Mouse (Mus musculus): ENCODE measurements around the gene Prkce. TPM values are rescaled to one million over a fixed set of nuclear protein-coding genes. Genes with fewer than 3 reads are reported as not detected.
A peak's percentile ranks its signal among the peaks of the same experiment; 100 is the strongest.

The Prkce gene
- polyA plus RNA-seq, 1 experiment from 2014 or later, result 44.3 TPM

DNA sequence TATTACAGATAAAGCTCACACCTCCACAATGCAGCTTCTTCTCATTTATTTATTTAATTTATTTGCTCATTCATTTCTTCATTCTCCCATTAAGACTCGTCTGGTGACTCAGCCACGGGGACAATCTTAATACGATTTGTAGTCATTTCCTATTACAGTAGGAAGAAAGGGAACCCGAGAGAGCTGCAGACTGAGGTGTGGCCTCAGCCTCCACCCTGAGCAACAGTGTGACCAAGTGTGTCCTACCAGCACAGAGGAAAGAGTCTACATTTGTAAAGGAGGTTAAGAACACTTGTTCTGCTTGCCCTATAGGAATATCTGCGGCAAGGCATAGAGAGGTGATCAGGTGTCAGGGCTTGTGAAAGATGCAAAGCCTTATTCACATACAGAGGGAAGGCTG is 155.3 kb downstream of the Prkce start:
- no peak for ATAC-seq (ENCODE audit: low read depth)

DNA sequence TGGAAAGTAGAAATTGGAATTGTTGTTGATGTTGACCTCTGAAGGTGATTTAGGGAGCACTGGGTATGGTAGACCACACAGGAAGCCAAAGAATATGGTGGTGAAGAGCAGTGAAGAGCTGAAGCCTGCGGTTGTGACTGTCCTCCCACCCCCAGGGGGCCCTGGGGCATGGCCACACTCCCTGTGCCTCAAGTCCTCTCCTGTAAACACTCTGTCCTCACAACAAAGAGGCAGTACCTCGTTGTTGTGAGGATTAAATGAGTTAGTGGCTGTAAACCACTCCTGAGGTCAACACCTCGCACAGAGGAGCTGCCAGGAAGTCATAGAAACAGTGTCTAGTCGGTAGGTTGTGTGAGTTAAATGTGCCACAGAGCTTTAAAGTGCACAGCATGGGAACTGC is 155.7 kb downstream of the Prkce start:
- H3K4me2 ChIP-seq (ENCODE audit: low read depth, low read length), result no peak overlapping the region
- H3K9ac ChIP-seq (replicated peaks; ENCODE audit: low read depth, low read length), result no peak overlapping the region
- H3K9me3 ChIP-seq (ENCODE audit: control insufficient read depth, low read length), result no peaks in the 10 kb centered on the region
- no peak overlapping the region for H3K4me3 ChIP-seq (ENCODE audit: low read depth, low read length)
- H3K36me3 ChIP-seq (ENCODE audit: control insufficient read depth, insufficient read depth, low read length), result no peaks in the 10 kb centered on the region
- peaks cover 16% of the 10 kb centered on the region for H3K4me1 ChIP-seq (ENCODE audit: control insufficient read depth, insufficient read depth, low read length)
- ATAC-seq (ENCODE audit: low read depth), result no peak
- WGBS, result 18% methylated on average over 4 of the region's 4 CpGs
- no peak overlapping the region; the same call in 1 of the 2 replicates for H3K27ac ChIP-seq (ENCODE audit: low read depth, low read length)
- H3K27me3 ChIP-seq (ENCODE audit: control insufficient read depth, insufficient read depth, low read length), result no peaks in the 10 kb centered on the region

More for the DNA sequence above, 155.3 kb downstream of the Prkce start:
- Histone ChIP-seq H3K4me2 (ENCODE audit: low read depth, low read length) (no peak overlapping the region), H3K27me3 (ENCODE audit: control insufficient read depth, insufficient read depth, low read length) (no peaks in the 10 kb centered on the region), H3K36me3 (ENCODE audit: control insufficient read depth, insufficient read depth, low read length) (no peaks in the 10 kb centered on the region), H3K9ac (replicated peaks; ENCODE audit: low read depth, low read length) (no peak overlapping the region), H3K4me1 (ENCODE audit: control insufficient read depth, insufficient read depth, low read length) (peaks cover 16% of the 10 kb centered on the region), H3K27ac (ENCODE audit: low read depth, low read length) (no peak overlapping the region), H3K4me3 (ENCODE audit: low read depth, low read length) (no peak overlapping the region), H3K9me3 (ENCODE audit: control insufficient read depth, low read length) (no peaks in the 10 kb centered on the region)
- 78% methylated on average over 5 of the region's 5 CpGs for WGBS

- Histone ChIP-seq H3K4me3 (ENCODE audit: low read depth, low read length) (no peak overlapping the region), H3K4me1 (ENCODE audit: control insufficient read depth, insufficient read depth, low read length) (peaks cover 19% of the 10 kb centered on the region), H3K27ac (ENCODE audit: low read depth, low read length) (peak overlapping the region; percentile 23; the same call in 1 of the 2 replicates), H3K4me2 (ENCODE audit: low read depth, low read length) (no peak overlapping the region), H3K9me3 (ENCODE audit: control insufficient read depth, low read length) (no peaks in the 10 kb centered on the region), H3K36me3 (ENCODE audit: control insufficient read depth, insufficient read depth, low read length) (no peaks in the 10 kb centered on the region), H3K9ac (replicated peaks; ENCODE audit: low read depth, low read length) (no peak overlapping the region), H3K27me3 (ENCODE audit: control insufficient read depth, insufficient read depth, low read length) (no peaks in the 10 kb centered on the region)
- ATAC-seq (ENCODE audit: low read depth), result peak; percentile 33; the same call in 1 of the 2 replicates
- WGBS, result 15% methylated on average over 6 of the region's 6 CpGs
Observed at GRCm38 (mm10) chr17:86323909-86324686, 156.5 kb downstream of the Prkce start.

DNA sequence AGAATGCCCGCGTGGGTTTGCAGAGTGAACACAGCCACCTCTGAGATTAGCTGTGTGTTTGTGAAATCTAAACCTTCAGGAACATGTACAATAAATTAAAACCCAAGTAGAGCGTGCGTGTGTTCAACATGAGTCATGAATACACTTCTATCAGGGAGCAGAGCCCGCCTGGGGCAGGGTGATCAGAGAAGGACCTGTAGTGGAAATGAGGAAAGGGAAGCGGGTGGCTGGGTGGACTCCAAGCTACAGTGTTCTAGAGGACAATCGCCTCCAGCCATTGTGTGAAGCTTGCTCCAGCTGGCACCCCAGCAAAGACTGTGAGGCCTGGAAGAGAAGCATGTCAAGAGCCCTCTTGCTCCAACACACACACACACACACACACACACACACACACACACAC is 157.2 kb downstream of the Prkce start:
- H3K4me2 ChIP-seq (ENCODE audit: low read depth, low read length), result no peak overlapping the region
- H3K4me1 ChIP-seq (ENCODE audit: control insufficient read depth, insufficient read depth, low read length), result peaks cover 24% of the 10 kb centered on the region
- H3K36me3 ChIP-seq (ENCODE audit: control insufficient read depth, insufficient read depth, low read length), result no peaks in the 10 kb centered on the region
- H3K4me3 ChIP-seq (ENCODE audit: low read depth, low read length), result no peak overlapping the region
- ATAC-seq (ENCODE audit: low read depth), result no peak
- 0 out of 2 replicates have a peak overlapping the region, but pooled peaks have one; percentile 23 for H3K27ac ChIP-seq (ENCODE audit: low read depth, low read length)
- H3K9ac ChIP-seq (replicated peaks; ENCODE audit: low read depth, low read length), result no peak overlapping the region
- no peaks in the 10 kb centered on the region for H3K9me3 ChIP-seq (ENCODE audit: control insufficient read depth, low read length)
- H3K27me3 ChIP-seq (ENCODE audit: control insufficient read depth, insufficient read depth, low read length), result no peaks in the 10 kb centered on the region
- 34% methylated on average over 7 of the region's 7 CpGs for WGBS

- no peak for ATAC-seq (ENCODE audit: low read depth)
- Histone ChIP-seq H3K4me1 (ENCODE audit: control insufficient read depth, insufficient read depth, low read length) (peaks cover 30% of the 10 kb centered on the region), H3K27ac (ENCODE audit: low read depth, low read length) (no peak overlapping the region), H3K4me3 (ENCODE audit: low read depth, low read length) (no peak overlapping the region), H3K4me2 (ENCODE audit: low read depth, low read length) (no peak overlapping the region), H3K9ac (replicated peaks; ENCODE audit: low read depth, low read length) (no peak overlapping the region), H3K27me3 (ENCODE audit: control insufficient read depth, insufficient read depth, low read length) (no peaks in the 10 kb centered on the region), H3K36me3 (ENCODE audit: control insufficient read depth, insufficient read depth, low read length) (no peaks in the 10 kb centered on the region), H3K9me3 (ENCODE audit: control insufficient read depth, low read length) (no peaks in the 10 kb centered on the region)
- 91% methylated on average over 10 of the region's 10 CpGs for WGBS
Observed at GRCm38 (mm10) chr17:86325317-86325716, 157.7 kb downstream of the Prkce start.

DNA sequence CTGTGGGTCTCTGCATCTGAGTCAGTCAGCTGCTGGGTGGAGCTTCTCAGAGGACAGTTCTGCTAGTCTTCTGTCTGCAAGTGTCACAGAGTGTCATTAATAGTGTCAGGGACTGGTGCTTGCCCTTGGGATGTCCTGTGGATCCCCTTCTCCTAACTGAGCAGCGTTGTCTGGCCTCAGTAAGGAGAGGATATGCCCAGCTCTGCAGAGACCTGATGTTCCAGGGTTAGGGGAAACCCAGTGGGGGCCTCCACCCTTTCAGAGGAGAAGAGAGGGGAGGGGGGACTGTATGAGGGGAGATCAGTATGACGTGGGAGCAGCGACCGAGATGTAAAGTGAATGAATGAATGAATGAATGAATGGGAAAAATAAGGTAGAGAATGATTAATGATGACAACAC is 160.4 kb downstream of the Prkce start:
- H3K4me2 ChIP-seq (ENCODE audit: low read depth, low read length), result no peak overlapping the region
- H3K4me3 ChIP-seq (ENCODE audit: low read depth, low read length), result no peak overlapping the region
- no peak for ATAC-seq (ENCODE audit: low read depth)
- H3K9me3 ChIP-seq (ENCODE audit: control insufficient read depth, low read length), result no peaks in the 10 kb centered on the region
- H3K36me3 ChIP-seq (ENCODE audit: control insufficient read depth, insufficient read depth, low read length), result no peaks in the 10 kb centered on the region
- H3K27me3 ChIP-seq (ENCODE audit: control insufficient read depth, insufficient read depth, low read length), result no peaks in the 10 kb centered on the region
- H3K27ac ChIP-seq (ENCODE audit: low read depth, low read length), result no peak overlapping the region
- H3K9ac ChIP-seq (replicated peaks; ENCODE audit: low read depth, low read length), result no peak overlapping the region
- 71% methylated on average over 4 of the region's 4 CpGs for WGBS
- H3K4me1 ChIP-seq (ENCODE audit: control insufficient read depth, insufficient read depth, low read length), result peaks cover 42% of the 10 kb centered on the region

GRCm38 (mm10) chr17:86329273-86330075 is 161.9 kb downstream of the Prkce start:
- peak; percentile 49; the same call in 1 of the 2 replicates for ATAC-seq (ENCODE audit: low read depth)
- Histone ChIP-seq H3K4me3 (ENCODE audit: low read depth, low read length) (no peak overlapping the region), H3K9ac (replicated peaks; ENCODE audit: low read depth, low read length) (no peak overlapping the region), H3K36me3 (ENCODE audit: control insufficient read depth, insufficient read depth, low read length) (no peaks in the 10 kb centered on the region), H3K4me2 (ENCODE audit: low read depth, low read length) (no peak overlapping the region), H3K9me3 (ENCODE audit: control insufficient read depth, low read length) (no peaks in the 10 kb centered on the region), H3K4me1 (ENCODE audit: control insufficient read depth, insufficient read depth, low read length) (peaks cover 31% of the 10 kb centered on the region), H3K27me3 (ENCODE audit: control insufficient read depth, insufficient read depth, low read length) (no peaks in the 10 kb centered on the region), H3K27ac (ENCODE audit: low read depth, low read length) (peak overlapping the region; percentile 67)
- WGBS, result 29% methylated on average over 16 of the region's 16 CpGs

DNA sequence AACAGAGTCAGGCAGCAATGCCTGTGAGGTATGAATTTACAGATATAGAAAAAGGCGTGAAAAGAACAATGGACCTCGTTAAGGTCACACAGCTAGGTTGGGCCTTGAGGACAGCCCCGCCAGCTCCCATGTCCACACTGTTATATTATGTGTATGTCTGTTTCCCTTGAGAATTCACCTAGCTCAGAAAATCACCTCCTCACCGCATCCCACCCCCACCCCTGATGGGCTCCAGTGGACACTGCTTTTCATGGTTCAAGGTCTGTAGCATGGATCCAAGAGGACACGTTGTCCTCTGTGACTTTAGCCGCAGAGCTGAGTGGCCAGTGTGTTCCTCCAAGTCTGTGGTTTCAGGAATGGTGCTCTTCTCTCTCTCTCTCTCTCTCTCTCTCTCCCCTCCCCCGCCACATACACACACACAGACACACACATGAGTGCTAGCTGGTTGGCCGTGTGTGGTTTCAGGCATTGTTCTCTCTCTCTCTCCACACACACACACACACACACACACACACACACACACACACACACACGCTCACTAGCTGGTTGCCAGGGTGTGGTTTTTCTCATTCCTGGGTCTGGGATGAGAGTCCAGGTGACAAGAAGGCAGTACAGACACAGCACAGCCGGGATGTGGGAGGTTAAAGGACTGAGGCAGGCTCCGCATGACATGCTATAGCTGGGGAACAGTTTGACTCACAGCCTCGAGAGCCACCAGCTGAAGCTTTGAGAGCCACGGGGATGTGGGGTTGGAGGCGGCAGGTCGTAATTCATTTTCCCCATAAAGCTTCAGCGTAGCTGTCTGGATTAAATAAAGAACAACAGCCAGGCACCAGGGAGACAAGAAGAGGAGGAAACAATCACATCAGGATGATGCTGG is 162.7 kb downstream of the Prkce start:
- Histone ChIP-seq H3K36me3 (ENCODE audit: control insufficient read depth, insufficient read depth, low read length) (no peaks in the 10 kb centered on the region), H3K9me3 (ENCODE audit: control insufficient read depth, low read length) (no peaks in the 10 kb centered on the region), H3K4me3 (ENCODE audit: low read depth, low read length) (no peak overlapping the region), H3K27me3 (ENCODE audit: control insufficient read depth, insufficient read depth, low read length) (no peaks in the 10 kb centered on the region), H3K27ac (ENCODE audit: low read depth, low read length) (peak overlapping the region; percentile 67), H3K4me2 (ENCODE audit: low read depth, low read length) (no peak overlapping the region), H3K4me1 (ENCODE audit: control insufficient read depth, insufficient read depth, low read length) (peaks cover 26% of the 10 kb centered on the region), H3K9ac (replicated peaks; ENCODE audit: low read depth, low read length) (peak overlapping the region; percentile 4; the same call in 1 of the 2 replicates)
- WGBS, result 32% methylated on average over 15 of the region's 16 CpGs
- ATAC-seq (ENCODE audit: low read depth), result peak; percentile 62

Measured in neural tube, embryonic 14.5 days (tissue).